Mouse (Mus musculus) G1E (cell line): Measurements from ENCODE around the gene Robo2. TPM values are rescaled to one million over a fixed set of nuclear protein-coding genes. Genes with fewer than 3 reads are reported as not detected.

Source experiments
- ATAC-seq: 2 replicates; pipeline ENCODE4 v1.8.0; 2016; ENCODE audit warnings: mild to moderate bottlenecking; ENCODE audit not compliant: insufficient number of reproducible peaks, poor library complexity, low FRiP score, severe bottlenecking; ENCODE audit errors: extremely low read depth
- DNase-seq: peaks from one replicate; pipeline ENCODE4 v3.0.0; 2012; ENCODE audit warnings: low spot score
- H3K27me3 ChIP-seq: 2 replicates; pipeline ENCODE4 v1.6.1; 2012; ENCODE audit warnings: mild to moderate bottlenecking, low read length, inconsistent platforms; ENCODE audit not compliant: insufficient read depth
- H3K36me3 ChIP-seq: replicated peaks from 2 replicates; pipeline ENCODE3; 2012; ENCODE audit warnings: mild to moderate bottlenecking, inconsistent platforms
- H3K4me1 ChIP-seq: 2 replicates; pipeline ENCODE4 v1.6.1; 2012; ENCODE audit warnings: low read depth, low read length, inconsistent platforms, mixed read lengths; ENCODE audit not compliant: insufficient read depth
- H3K4me3 ChIP-seq: 2 replicates; pipeline ENCODE4 v1.5.1; 2012; ENCODE audit warnings: low read depth, mild to moderate bottlenecking, inconsistent platforms, low read length, moderate library complexity, mixed read lengths
- H3K9me3 ChIP-seq: replicated peaks from 2 replicates; pipeline ENCODE4 v1.6.1; 2012; ENCODE audit warnings: inconsistent platforms
- CTCF ChIP-seq: IDR thresholded peaks from 2 replicates; pipeline ENCODE4 v1.5.1; 2012; ENCODE audit warnings: low read depth, low read length, inconsistent platforms, mixed read lengths
- GATA1 ChIP-seq: IDR thresholded peaks from 2 replicates; pipeline ENCODE4 v1.6.1; 2012; ENCODE audit warnings: borderline replicate concordance, low read length, inconsistent platforms, mixed read lengths
- GATA2 ChIP-seq: IDR thresholded peaks from 2 replicates; pipeline ENCODE4 v1.6.1; 2012; ENCODE audit warnings: low read depth, low read length, inconsistent platforms, borderline replicate concordance
- POLR2AphosphoS5 ChIP-seq: IDR thresholded peaks from 2 replicates; pipeline ENCODE4 v1.6.1; 2012; ENCODE audit warnings: low read depth, low read length, inconsistent platforms; ENCODE audit not compliant: insufficient replicate concordance
- TAL1 ChIP-seq: conservative IDR thresholded peaks from 2 replicates; pipeline ENCODE4 v1.6.1; 2012; ENCODE audit warnings: low read depth, low read length, inconsistent platforms, mixed read lengths
- polyA plus RNA-seq: library from polyadenylated mRNA; stranded (reverse); fragments of >175 nt; gene quantifications from 2 replicates; pipeline ENCODE4 v1.2.3, GENCODE M21; 2012
- total RNA-seq, 2 experiments: library from RNA; stranded (forward) in 1 of 2; stranded (reverse) in 1 of 2; fragments of 200-1000 nt in 1 of 2; fragments of >200 nt in 1 of 2; fragmentation: Nextera tagmentation in 1 of 2; gene quantifications; 2 replicates each; pipeline ENCODE4 v1.2.3; 2014 to 2017

The Robo2 gene
- total and polyA plus RNA-seq, 3 experiments: 0.44 TPM; not detected in 2

DNA sequence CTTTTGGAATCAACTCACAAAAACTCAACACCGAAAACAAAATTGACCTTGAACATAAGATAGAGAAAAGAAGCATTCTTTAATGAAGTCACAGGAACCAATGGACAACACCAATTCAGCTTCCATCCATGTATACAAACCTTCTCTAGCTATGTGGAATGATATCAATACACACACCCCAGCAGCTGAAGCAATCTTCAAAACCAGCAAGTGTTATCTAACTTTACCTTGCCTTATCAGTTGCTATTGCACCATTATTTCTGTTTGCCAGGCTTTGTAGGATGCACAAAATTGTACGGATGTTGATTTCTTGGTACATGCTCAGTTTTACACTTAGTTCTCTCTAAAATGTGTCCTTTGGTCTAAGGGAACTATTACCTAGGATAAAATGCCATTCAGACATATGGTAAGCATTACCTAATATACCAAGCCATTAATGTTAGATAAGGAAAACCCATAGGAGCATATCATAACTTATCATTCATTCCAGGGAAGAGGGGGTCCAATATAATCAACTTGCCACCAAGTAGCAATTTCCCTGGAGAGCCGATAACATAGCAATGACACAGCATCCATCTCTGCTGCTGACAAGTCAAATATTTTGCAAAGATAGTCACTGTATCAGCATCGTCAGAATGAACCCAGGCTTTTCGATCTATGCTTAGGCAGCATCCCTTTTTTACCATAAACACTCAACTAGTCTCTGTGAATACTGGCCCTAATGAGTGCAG lies 537.6 kb downstream of the Robo2 start:
- ATAC-seq (peak; percentile 82), DNase-seq (no peak)
- Histone ChIP-seq H3K4me1 (peaks cover 18% of the 10 kb centered on the region), H3K27me3 (no peaks in the 10 kb centered on the region), H3K36me3 (no peaks in the 10 kb centered on the region), H3K4me3 (no peak overlapping the region), H3K9me3 (no peaks in the 10 kb centered on the region)
- TF ChIP-seq TAL1: peak; percentile 65
- no peak for TF ChIP-seq GATA1

DNA sequence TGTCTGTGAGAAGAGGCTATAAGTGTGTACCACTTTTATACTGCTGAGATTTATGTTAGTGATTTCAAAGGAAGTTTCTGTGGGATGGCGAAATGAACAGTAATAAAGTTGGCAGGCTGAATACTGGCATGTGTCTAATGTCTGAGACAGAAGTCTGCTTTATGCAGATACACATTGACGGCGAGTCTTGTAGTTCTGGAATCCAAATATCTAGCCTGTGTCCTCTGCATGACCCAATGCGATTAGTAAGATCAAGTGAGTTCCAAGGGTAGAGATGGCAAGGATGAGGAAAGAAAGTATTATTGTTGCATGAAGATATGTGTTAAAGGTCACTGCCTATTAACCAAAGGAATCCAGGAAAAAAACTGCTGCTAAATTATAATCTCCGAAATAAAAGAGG lies 541.3 kb downstream of the Robo2 start:
- ATAC-seq: no peak
- H3K27me3 ChIP-seq: no peaks in the 10 kb centered on the region
- TF ChIP-seq GATA1 (no peak), GATA2 (no peak), CTCF (no peak), POLR2AphosphoS5 (no peak), TAL1 (no peak)
- no peak for DNase-seq
- no peaks in the 10 kb centered on the region for H3K36me3 ChIP-seq
- H3K9me3 ChIP-seq: 0 out of 2 replicates have a peak, but pooled peaks cover 2% of the 10 kb centered on the region
- no peak overlapping the region for H3K4me3 ChIP-seq
- H3K4me1 ChIP-seq: peaks cover 18% of the 10 kb centered on the region

DNA sequence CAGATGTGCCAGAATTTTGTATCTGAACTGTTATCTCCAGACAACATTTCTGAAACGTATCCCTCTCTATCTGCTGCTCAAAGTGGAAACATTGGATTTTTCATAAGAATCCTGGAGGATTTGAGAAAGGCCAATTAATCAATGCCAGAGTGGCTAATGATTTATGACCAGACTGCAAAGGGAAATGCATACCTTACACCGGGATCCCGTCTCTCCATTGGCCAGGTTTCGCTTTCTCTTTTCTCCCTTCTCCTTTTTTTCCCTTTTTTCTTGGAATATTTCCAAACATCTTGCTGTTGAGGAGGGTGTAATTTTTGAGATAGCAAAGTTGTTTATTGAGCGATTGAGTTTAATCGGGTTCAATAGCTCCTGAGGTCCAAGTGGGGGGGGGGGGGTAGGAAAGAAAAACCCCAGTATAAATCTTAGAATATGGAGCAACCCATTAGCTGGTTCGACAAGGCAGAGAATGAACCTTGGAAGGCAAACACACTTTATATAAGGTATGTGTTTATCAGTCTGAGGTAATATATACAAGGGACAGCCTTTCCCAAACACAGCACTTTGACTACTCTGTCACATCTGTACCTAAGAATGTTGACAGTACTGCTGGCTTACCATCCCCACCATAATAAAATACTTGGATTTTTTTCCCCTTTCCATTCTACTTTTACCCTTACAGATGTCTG lies 542.0 kb downstream of the Robo2 start:
- no peaks in the 10 kb centered on the region for H3K27me3 ChIP-seq
- H3K4me3 ChIP-seq: no peak overlapping the region
- peaks cover 12% of the 10 kb centered on the region for H3K4me1 ChIP-seq
- H3K9me3 ChIP-seq: 0 out of 2 replicates have a peak, but pooled peaks cover 2% of the 10 kb centered on the region
- TF ChIP-seq CTCF (no peak), GATA2 (no peak), GATA1 (no peak), POLR2AphosphoS5 (no peak), TAL1 (no peak)
- H3K36me3 ChIP-seq: no peaks in the 10 kb centered on the region
- DNase-seq: no peak
- no peak for ATAC-seq

DNA sequence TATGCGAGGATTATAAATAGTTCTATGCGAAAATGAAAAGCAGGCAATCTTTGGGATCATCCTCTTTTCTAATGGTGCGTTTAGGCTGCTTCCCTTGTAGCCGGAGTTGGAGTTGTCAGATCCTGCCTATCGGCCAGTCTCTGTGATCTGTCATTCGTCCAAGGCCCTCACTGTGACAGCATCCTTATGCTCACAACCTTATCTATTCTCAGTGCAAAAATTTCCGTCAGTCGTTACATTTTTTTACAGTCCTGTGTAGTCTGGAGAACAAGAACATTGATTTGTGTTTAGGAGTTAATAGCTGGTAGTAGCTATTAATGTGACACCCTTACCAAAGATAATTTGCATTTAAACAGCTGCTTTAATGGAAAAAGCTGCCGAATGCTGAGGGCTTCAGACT lies 547.0 kb downstream of the Robo2 start:
- ATAC-seq: no peak
- no peak for TF ChIP-seq GATA2
- no peak for TF ChIP-seq CTCF
- Histone ChIP-seq H3K27me3 (no peaks in the 10 kb centered on the region), H3K36me3 (no peaks in the 10 kb centered on the region), H3K4me3 (no peak overlapping the region), H3K9me3 (0 out of 2 replicates have a peak, but pooled peaks cover 2% of the 10 kb centered on the region), H3K4me1 (no peaks in the 10 kb centered on the region)
- DNase-seq: no peak

DNA sequence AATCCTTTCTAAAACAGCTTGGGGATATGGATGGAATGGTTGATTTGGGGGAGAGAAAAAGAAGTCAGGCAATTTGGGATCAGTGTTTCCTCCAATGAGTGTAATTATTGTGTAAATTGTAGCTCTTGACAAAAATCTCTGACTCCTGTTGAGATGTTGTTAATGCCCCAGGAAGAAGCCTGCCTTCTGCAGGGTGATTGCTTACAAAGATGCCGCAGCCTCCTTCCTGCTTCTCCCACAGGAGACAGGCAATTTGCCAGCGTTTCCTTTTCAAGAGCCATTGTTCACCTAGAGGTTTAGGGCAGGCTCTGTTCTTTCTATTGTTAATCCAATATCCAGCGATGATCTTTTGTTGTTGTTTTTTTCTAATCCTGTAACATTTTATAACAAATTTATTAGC lies 547.9 kb downstream of the Robo2 start:
- ATAC-seq (no peak), DNase-seq (no peak)
- H3K9me3 ChIP-seq: 0 out of 2 replicates have a peak, but pooled peaks cover 2% of the 10 kb centered on the region

DNA sequence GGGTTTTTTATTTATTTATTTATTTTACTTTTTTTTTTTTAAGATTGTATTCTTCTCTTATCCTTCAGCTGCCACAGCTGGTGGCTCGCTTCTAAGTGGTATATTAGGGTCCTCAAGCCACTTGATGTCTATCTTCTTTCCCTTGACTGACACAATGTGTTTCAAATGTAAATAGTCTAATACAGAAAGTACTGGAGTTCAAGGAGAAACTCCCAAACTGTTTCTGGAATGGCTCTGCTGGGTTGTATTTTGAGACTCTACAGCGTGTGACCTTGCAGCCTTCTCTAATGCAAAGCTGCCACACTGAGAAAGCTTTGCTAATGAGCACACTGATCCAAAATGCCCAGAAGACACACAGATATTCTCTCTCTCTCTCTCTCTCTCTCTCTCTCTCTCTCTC lies 552.9 kb downstream of the Robo2 start:
- no peak for ATAC-seq
- Histone ChIP-seq H3K4me3 (no peak overlapping the region), H3K9me3 (no peaks in the 10 kb centered on the region)

More for the DNA sequence above, 547.9 kb downstream of the Robo2 start:
- Histone ChIP-seq H3K4me1 (no peaks in the 10 kb centered on the region), H3K36me3 (no peaks in the 10 kb centered on the region), H3K4me3 (no peak overlapping the region), H3K27me3 (no peaks in the 10 kb centered on the region)
- TF ChIP-seq CTCF (no peak), POLR2AphosphoS5 (no peak), GATA1 (no peak), TAL1 (no peak), GATA2 (no peak)

More for the DNA sequence above, 552.9 kb downstream of the Robo2 start:
- no peaks in the 10 kb centered on the region for H3K27me3 ChIP-seq
- TF ChIP-seq POLR2AphosphoS5 (no peak), GATA2 (no peak), CTCF (no peak), GATA1 (no peak), TAL1 (no peak)
- H3K4me1 ChIP-seq: no peaks in the 10 kb centered on the region
- no peaks in the 10 kb centered on the region for H3K36me3 ChIP-seq
- DNase-seq: no peak
